Mouse (Mus musculus): ENCODE results near the gene Tbc1d19. TPM values are rescaled to one million over a fixed set of nuclear protein-coding genes. Genes with fewer than 3 reads are reported as not detected.

Gene Tbc1d19
- polyA plus RNA-seq, 1 experiment from 2014 or later = 73.4 TPM

DNA sequence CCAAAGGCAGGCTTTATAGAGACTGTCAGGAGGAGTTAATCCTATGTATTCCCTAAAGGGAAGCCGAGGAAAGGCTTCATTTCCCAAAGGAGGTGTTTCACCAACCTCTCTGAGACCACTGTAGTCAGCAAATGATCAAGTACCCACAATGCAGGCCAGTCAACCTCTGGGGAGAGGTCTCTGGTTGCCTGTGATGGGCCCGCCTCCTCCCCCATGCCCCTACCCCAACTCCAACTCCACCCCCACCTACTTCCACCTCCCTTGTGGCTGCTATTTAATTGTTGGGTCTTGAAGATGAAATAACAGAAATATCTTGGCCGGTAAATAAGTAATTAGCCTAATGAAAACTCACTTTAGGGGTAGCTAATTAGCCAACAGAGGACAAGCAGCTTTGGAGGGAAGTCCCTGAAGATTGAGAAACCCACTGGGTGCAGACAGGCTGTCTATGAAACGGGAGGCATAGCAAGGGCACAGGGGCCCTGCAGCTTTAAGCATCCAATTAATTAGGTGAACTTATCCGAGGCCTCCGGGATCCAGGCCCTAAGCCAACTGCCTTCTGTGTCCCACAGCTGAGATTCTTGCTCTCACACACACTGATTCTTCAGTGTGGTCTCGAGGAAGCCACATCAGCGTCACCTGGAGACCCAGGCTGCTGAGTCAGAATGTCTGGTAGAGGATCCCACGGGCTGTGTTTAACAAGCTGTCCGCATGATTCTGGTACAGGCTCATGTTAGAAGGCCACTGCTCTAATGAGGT lies 112.9 kb downstream of the Tbc1d19 start:
- 65% methylated on average over 10 of the region's 10 CpGs for WGBS
- H3K27me3 ChIP-seq = no peaks in the 10 kb centered on the region
- H3K36me3 ChIP-seq = no peaks in the 10 kb centered on the region
- H3K9ac ChIP-seq = no peak overlapping the region
- no peak overlapping the region for H3K27ac ChIP-seq (replicated peaks)
- no peak overlapping the region for H3K4me2 ChIP-seq
- no peak for ATAC-seq (ENCODE audit: low read depth)
- H3K4me3 ChIP-seq = no peak overlapping the region
- H3K9me3 ChIP-seq = no peaks in the 10 kb centered on the region
- H3K4me1 ChIP-seq (replicated peaks) = peaks cover 8% of the 10 kb centered on the region

- no peaks in the 10 kb centered on the region for H3K9me3 ChIP-seq
- H3K4me2 ChIP-seq = no peak overlapping the region
- H3K36me3 ChIP-seq = no peaks in the 10 kb centered on the region
- 71% methylated on average over 4 of the region's 4 CpGs for whole genome bisulfite sequencing
- ATAC-seq (ENCODE audit: low read depth) = no peak
- H3K27me3 ChIP-seq = no peaks in the 10 kb centered on the region
- H3K4me1 ChIP-seq (replicated peaks) = peaks cover 8% of the 10 kb centered on the region
- no peak overlapping the region for H3K9ac ChIP-seq
- no peak overlapping the region for H3K4me3 ChIP-seq
- H3K27ac ChIP-seq (replicated peaks) = no peak overlapping the region
Measured at GRCm38 (mm10) chr5:53924005-53924404, 114.6 kb downstream of the Tbc1d19 start.

DNA sequence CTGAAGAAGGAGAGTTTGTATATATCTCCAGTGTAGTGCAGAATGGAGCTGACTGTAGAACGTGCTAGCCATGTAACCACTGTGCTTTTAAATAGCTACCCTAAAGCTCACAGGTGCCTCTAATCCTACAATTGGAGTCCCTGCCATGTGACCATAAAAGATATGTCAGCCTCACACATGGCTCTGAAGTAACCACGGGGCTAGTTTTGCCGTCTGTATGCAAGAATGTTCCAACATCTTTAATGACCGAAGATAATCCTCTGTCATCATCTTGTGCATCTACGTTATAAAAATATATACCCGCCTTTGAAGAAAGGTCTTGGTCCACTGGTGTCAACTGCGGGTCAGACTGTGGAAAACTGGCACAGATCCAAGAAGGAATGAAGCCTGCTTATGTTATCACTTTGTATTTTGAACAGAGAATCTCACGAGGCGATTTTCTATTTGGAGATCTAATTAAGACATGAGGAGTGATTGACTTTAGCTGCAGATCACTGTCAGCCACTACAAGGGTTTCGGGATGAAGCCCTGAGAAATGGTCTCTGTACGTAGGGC lies 117.0 kb downstream of the Tbc1d19 start:
- 84% methylated on average over 11 of the region's 11 CpGs for WGBS
- Histone ChIP-seq H3K27ac (replicated peaks) (no peak overlapping the region), H3K27me3 (no peaks in the 10 kb centered on the region), H3K36me3 (no peaks in the 10 kb centered on the region), H3K9ac (no peak overlapping the region), H3K4me3 (no peak overlapping the region), H3K4me1 (replicated peaks) (peaks cover 8% of the 10 kb centered on the region), H3K9me3 (no peaks in the 10 kb centered on the region), H3K4me2 (no peak overlapping the region)
- no peak for ATAC-seq (ENCODE audit: low read depth)

DNA sequence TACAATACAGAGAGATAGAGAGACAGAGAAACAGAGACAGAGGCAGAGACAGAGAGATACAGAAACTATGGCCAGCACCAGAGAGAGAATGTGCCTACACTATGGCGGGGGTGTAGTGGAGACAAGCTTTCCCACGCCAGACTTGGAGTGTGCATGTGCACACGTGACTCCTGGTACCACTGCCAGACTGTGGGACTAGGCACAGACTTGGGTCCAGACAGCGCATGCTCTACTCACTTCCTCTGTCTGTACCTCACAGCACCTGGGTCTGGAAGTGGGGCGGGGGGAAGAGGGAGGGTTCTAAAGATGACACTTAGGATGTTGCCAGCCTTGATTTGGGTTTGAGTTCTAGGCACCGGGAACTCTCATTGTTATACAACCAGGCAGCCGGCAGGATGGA lies 118.5 kb downstream of the Tbc1d19 start:
- H3K27me3 ChIP-seq = no peaks in the 10 kb centered on the region
- H3K4me1 ChIP-seq (replicated peaks) = no peaks in the 10 kb centered on the region
- ATAC-seq (ENCODE audit: low read depth) = no peak
- no peaks in the 10 kb centered on the region for H3K36me3 ChIP-seq
- no peaks in the 10 kb centered on the region for H3K9me3 ChIP-seq
- no peak overlapping the region for H3K9ac ChIP-seq
- 93% methylated on average over 7 of the region's 7 CpGs for WGBS
- no peak overlapping the region for H3K27ac ChIP-seq (replicated peaks)
- H3K4me2 ChIP-seq = no peak overlapping the region
- H3K4me3 ChIP-seq = no peak overlapping the region

GRCm38 (mm10) chr5:53928537-53928936 lies 119.1 kb downstream of the Tbc1d19 start:
- H3K9me3 ChIP-seq = no peaks in the 10 kb centered on the region
- 87% methylated on average over 4 of the region's 4 CpGs for WGBS
- ATAC-seq (ENCODE audit: low read depth) = no peak
- H3K4me2 ChIP-seq = no peak overlapping the region
- H3K4me3 ChIP-seq = no peak overlapping the region
- H3K27me3 ChIP-seq = no peaks in the 10 kb centered on the region
- no peaks in the 10 kb centered on the region for H3K4me1 ChIP-seq (replicated peaks)
- no peak overlapping the region for H3K9ac ChIP-seq
- no peak overlapping the region for H3K27ac ChIP-seq (replicated peaks)
- H3K36me3 ChIP-seq = no peaks in the 10 kb centered on the region

GRCm38 (mm10) chr5:53929205-53929614 lies 119.8 kb downstream of the Tbc1d19 start:
- no peak for ATAC-seq (ENCODE audit: low read depth)
- 82% methylated on average over 10 of the region's 10 CpGs for WGBS

DNA sequence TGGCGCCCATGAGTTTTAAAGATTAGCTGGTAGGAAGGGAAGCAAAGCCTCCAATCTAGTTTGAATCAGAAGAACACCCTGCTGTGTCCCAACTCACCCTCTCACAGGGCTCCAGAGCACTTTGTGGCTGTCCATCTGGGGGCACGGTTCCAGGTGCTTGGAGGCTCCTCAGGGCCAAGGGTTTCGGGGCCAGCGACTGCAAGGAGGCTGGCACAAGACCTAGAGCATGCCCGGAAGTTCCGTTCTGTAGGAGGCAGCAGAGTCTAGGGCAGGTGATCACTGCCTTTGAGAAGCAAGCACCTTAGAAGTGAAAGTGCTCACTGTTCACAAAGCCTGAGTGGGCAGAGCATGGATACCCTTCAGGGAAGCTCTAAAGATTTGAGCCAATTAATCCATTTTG lies 120.4 kb downstream of the Tbc1d19 start:
- no peak overlapping the region for H3K4me3 ChIP-seq
- H3K4me1 ChIP-seq (replicated peaks) = no peaks in the 10 kb centered on the region
- H3K27me3 ChIP-seq = no peaks in the 10 kb centered on the region
- H3K9ac ChIP-seq = no peak overlapping the region
- H3K36me3 ChIP-seq = no peaks in the 10 kb centered on the region
- H3K27ac ChIP-seq (replicated peaks) = no peak overlapping the region
- H3K4me2 ChIP-seq = no peak overlapping the region
- no peaks in the 10 kb centered on the region for H3K9me3 ChIP-seq
- WGBS = 88% methylated on average over 6 of the region's 6 CpGs
- ATAC-seq (ENCODE audit: low read depth) = no peak

More at GRCm38 (mm10) chr5:53929205-53929614, 119.8 kb downstream of the Tbc1d19 start:
- no peaks in the 10 kb centered on the region for H3K4me1 ChIP-seq (replicated peaks)
- H3K4me3 ChIP-seq = no peak overlapping the region
- H3K27ac ChIP-seq (replicated peaks) = no peak overlapping the region
- H3K4me2 ChIP-seq = no peak overlapping the region
- H3K9ac ChIP-seq = no peak overlapping the region
- no peaks in the 10 kb centered on the region for H3K9me3 ChIP-seq
- H3K27me3 ChIP-seq = no peaks in the 10 kb centered on the region
- H3K36me3 ChIP-seq = no peaks in the 10 kb centered on the region

- Histone ChIP-seq H3K4me2 (no peak overlapping the region), H3K36me3 (no peaks in the 10 kb centered on the region), H3K4me3 (no peak overlapping the region), H3K27me3 (no peaks in the 10 kb centered on the region), H3K9ac (no peak overlapping the region), H3K4me1 (replicated peaks) (no peaks in the 10 kb centered on the region), H3K9me3 (no peaks in the 10 kb centered on the region), H3K27ac (replicated peaks) (no peak overlapping the region)
- 80% methylated on average over 5 of the region's 5 CpGs for WGBS
- no peak for ATAC-seq (ENCODE audit: low read depth)
Measured at GRCm38 (mm10) chr5:53931011-53931410, 121.6 kb downstream of the Tbc1d19 start.

DNA sequence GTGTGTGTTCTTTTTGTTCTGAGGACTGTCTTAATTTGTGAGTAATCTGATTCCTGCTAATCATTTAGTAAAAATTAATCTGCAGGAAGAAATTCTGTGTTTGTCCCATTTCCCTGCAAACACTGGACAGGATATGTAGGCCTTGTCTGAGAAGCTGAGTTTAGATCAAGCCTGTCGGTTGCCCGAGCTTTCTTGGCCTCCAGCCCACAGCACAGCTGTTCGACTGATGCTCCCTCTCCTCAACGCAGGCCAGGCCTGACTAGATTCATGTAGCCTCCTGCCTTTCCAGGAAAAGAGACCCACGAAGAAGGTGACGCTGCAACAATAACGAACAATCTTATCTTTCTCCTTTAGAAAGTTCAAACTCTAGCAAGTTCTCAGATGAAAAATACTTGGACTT lies 124.2 kb downstream of the Tbc1d19 start:
- H3K4me3 ChIP-seq = no peak overlapping the region
- no peak overlapping the region for H3K27ac ChIP-seq (replicated peaks)
- H3K4me2 ChIP-seq = no peak overlapping the region
- no peak overlapping the region for H3K9ac ChIP-seq
- H3K36me3 ChIP-seq = no peaks in the 10 kb centered on the region
- no peak for ATAC-seq (ENCODE audit: low read depth)
- H3K4me1 ChIP-seq (replicated peaks) = no peaks in the 10 kb centered on the region
- H3K9me3 ChIP-seq = no peaks in the 10 kb centered on the region
- 61% methylated on average over 7 of the region's 7 CpGs for WGBS
- H3K27me3 ChIP-seq = no peaks in the 10 kb centered on the region

- Histone ChIP-seq H3K27ac (replicated peaks) (no peak overlapping the region), H3K4me1 (replicated peaks) (no peaks in the 10 kb centered on the region), H3K4me2 (no peak overlapping the region), H3K9ac (no peak overlapping the region), H3K9me3 (no peaks in the 10 kb centered on the region), H3K27me3 (no peaks in the 10 kb centered on the region), H3K4me3 (no peak overlapping the region), H3K36me3 (no peaks in the 10 kb centered on the region)
- no peak for ATAC-seq (ENCODE audit: low read depth)
- WGBS = 88% methylated on average over 2 of the region's 2 CpGs
Measured at GRCm38 (mm10) chr5:53934040-53934439, 124.6 kb downstream of the Tbc1d19 start.

DNA sequence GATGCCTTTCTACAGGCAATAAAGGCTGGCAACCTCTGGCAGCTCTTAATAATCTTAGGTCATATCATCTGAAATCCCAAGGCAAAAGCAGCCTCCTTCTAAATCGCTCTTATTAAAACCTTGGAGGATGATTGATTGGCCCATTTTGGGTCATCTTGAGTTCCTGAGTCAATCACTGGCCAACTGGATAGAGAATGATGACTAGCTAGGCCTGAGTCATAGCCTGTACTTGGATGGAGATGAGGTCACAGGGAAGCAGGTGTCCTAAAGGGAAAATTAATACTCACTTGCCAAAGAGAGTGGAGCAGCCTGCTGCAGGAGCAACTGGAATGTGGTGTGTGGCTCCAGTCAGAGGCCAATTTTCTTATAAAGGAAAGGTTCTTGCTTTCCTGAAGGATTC lies 125.4 kb downstream of the Tbc1d19 start:
- H3K36me3 ChIP-seq = no peaks in the 10 kb centered on the region
- 83% methylated on average over 1 of the region's 1 CpGs for WGBS
- H3K9ac ChIP-seq = no peak overlapping the region
- H3K4me2 ChIP-seq = no peak overlapping the region
- no peak for ATAC-seq (ENCODE audit: low read depth)
- no peak overlapping the region for H3K27ac ChIP-seq (replicated peaks)
- no peaks in the 10 kb centered on the region for H3K4me1 ChIP-seq (replicated peaks)
- H3K27me3 ChIP-seq = no peaks in the 10 kb centered on the region
- H3K4me3 ChIP-seq = no peak overlapping the region
- no peaks in the 10 kb centered on the region for H3K9me3 ChIP-seq

- ATAC-seq (ENCODE audit: low read depth) = no peak
- no peak overlapping the region for H3K4me3 ChIP-seq
- WGBS = 92% methylated on average over 4 of the region's 4 CpGs
Measured at GRCm38 (mm10) chr5:53937187-53937586, 127.8 kb downstream of the Tbc1d19 start.

GRCm38 (mm10) chr5:53939026-53939425 lies 129.6 kb downstream of the Tbc1d19 start:
- Histone ChIP-seq H3K27ac (replicated peaks) (no peak overlapping the region), H3K9ac (no peak overlapping the region), H3K4me2 (no peak overlapping the region), H3K36me3 (no peaks in the 10 kb centered on the region), H3K9me3 (no peaks in the 10 kb centered on the region), H3K4me3 (no peak overlapping the region), H3K27me3 (no peaks in the 10 kb centered on the region), H3K4me1 (replicated peaks) (no peaks in the 10 kb centered on the region)
- no peak for ATAC-seq (ENCODE audit: low read depth)
- 85% methylated on average over 7 of the region's 7 CpGs for WGBS

More at GRCm38 (mm10) chr5:53937187-53937586, 127.8 kb downstream of the Tbc1d19 start:
- Histone ChIP-seq H3K4me2 (no peak overlapping the region), H3K27ac (replicated peaks) (no peak overlapping the region), H3K9ac (no peak overlapping the region), H3K9me3 (no peaks in the 10 kb centered on the region), H3K4me1 (replicated peaks) (no peaks in the 10 kb centered on the region), H3K27me3 (no peaks in the 10 kb centered on the region), H3K36me3 (no peaks in the 10 kb centered on the region)
